Comparison of ENCODE assay signal across 8 mouse cellular contexts in genomic region chr9:56927191-56928012, GRCm38 (mm10). TPM values are rescaled to one million over a fixed set of nuclear protein-coding genes. Genes with fewer than 3 reads are reported as not detected.
A peak's percentile ranks its signal among the peaks of the same experiment; 100 is the strongest.
DNase-seq lines count a peak whose midpoint lies in the region; ATAC-seq and TF ChIP-seq lines count a peak whose summit lies in the region.

No protein-coding gene starts in this region.

- no peaks in the 10 kb centered on the region for H3K27me3 ChIP-seq in embryonic facial prominence, embryonic 14.5 days (replicated peaks; ENCODE audit: control insufficient read depth, insufficient read depth, low read length)
- H3K27me3 ChIP-seq in testis, adult 2 months (ENCODE audit: control insufficient read depth, insufficient read depth, low read length) = no peaks in the 10 kb centered on the region

- TF ChIP-seq POLR2A in testis, adult 2 months (IDR thresholded peaks at IDR 0.05; ENCODE audit: control insufficient read depth, low read depth, low read length) = no peak

- TF ChIP-seq CTCF in testis, adult 2 months (IDR thresholded peaks at IDR 0.05; ENCODE audit: control insufficient read depth, insufficient read depth, insufficient replicate concordance, low read depth, low read length) = no peak

- H3K9ac ChIP-seq in embryonic facial prominence, embryonic 14.5 days (ENCODE audit: low read depth, low read length) = peak overlapping the region; percentile 82

- H3K4me3 ChIP-seq in embryonic facial prominence, embryonic 14.5 days (ENCODE audit: low read depth, low read length) = peak overlapping the region; percentile 74
- H3K4me3 ChIP-seq in testis, adult 2 months (ENCODE audit: control insufficient read depth, low read depth, low read length) = peak overlapping the region; percentile 76

- peaks cover 13% of the 10 kb centered on the region for H3K36me3 ChIP-seq in embryonic facial prominence, embryonic 14.5 days (ENCODE audit: control insufficient read depth, insufficient read depth, low read length)
- H3K36me3 ChIP-seq in testis, adult 2 months (ENCODE audit: control insufficient read depth, insufficient read depth, low read length) = no peaks in the 10 kb centered on the region

- intact Hi-C loops in left cerebral cortex, postnatal 4 days (cut with DNase I) = no loop called here
- intact Hi-C loops in heart, postnatal 14 days (cut with DNase I) = loop anchor here (1.0 to 5.0 kb wide), 4 partner anchors 17 to 203 kb away; partner anchors contain the start of genes Man2c1 and Sin3a
- intact Hi-C loops in left cerebral cortex, postnatal 14 days (cut with DNase I) = loop anchor here (5.0 kb wide), 1 partner anchor 205 kb away; the partner anchor contains the start of gene Man2c1

- peak; percentile 16 for ATAC-seq in embryonic facial prominence, embryonic 14.5 days (ENCODE audit: low read depth)
- peak; percentile 25; the same call in 1 of the 2 replicates for ATAC-seq in megakaryocyte-erythroid progenitor cell, adult 5-6 weeks (replicated peaks; ENCODE audit: low FRiP score, low TSS enrichment, poor library complexity, severe bottlenecking)

- no peaks in the 10 kb centered on the region for H3K9me3 ChIP-seq in embryonic facial prominence, embryonic 14.5 days (ENCODE audit: control insufficient read depth, low read length)

- 1% methylated on average over 35 of the region's 35 CpGs for WGBS in embryonic facial prominence, embryonic 14.5 days

- DNase-seq in left cerebral cortex, postnatal 4 days = peak; percentile 23
- no peak for DNase-seq in left cerebral cortex, adult 11 months (ENCODE audit: low spot score)
- peak; percentile 63 for DNase-seq in embryonic facial prominence, embryonic 14.5 days (ENCODE audit: low spot score)
- peak; percentile 59 to 66 for DNase-seq in heart, postnatal 14 days
- DNase-seq in kidney, postnatal 4 days = peak; percentile 55 to 66
- DNase-seq in left cerebral cortex, postnatal 14 days (ENCODE audit: low spot score in 2 of 2) = no peak

- H3K4me1 ChIP-seq in embryonic facial prominence, embryonic 14.5 days (ENCODE audit: control insufficient read depth, insufficient read depth, low read length) = peaks cover 45% of the 10 kb centered on the region
- peaks cover 17% of the 10 kb centered on the region for H3K4me1 ChIP-seq in testis, adult 2 months (ENCODE audit: control insufficient read depth, insufficient read depth, low read length)

- H3K27ac ChIP-seq in embryonic facial prominence, embryonic 14.5 days (replicated peaks; ENCODE audit: low read depth, low read length) = peak overlapping the region; percentile 97
- H3K27ac ChIP-seq in testis, adult 2 months (ENCODE audit: control insufficient read depth, insufficient read depth, low read depth, low read length) = peak overlapping the region; percentile 72

- peak overlapping the region; percentile 93 for H3K4me2 ChIP-seq in embryonic facial prominence, embryonic 14.5 days (ENCODE audit: low read depth, low read length)

RNA-seq across cellular contexts. Expression of gene Snx33, which starts 0.8 kb away (rescaled TPM):
- 1 to 10 TPM; 3.1 to 3.8 TPM for total RNA-seq in left cerebral cortex, postnatal 4 days (2021)
- 7.8 and 8.2 TPM in 2 replicates for polyA plus RNA-seq in embryonic facial prominence, embryonic 14.5 days (2014; fragmentation: Nextera tagmentation; extraction: Ambion mirVana)
- total RNA-seq in heart, postnatal 14 days (2021) = 10 to 100 TPM in 1 of 2 experiments, 1 to 10 TPM in 1; 9.9 to 11.7 TPM
- total RNA-seq in megakaryocyte-erythroid progenitor cell, adult 5-6 weeks (2014; fragmentation: Nextera tagmentation) = 2.3 and 2.8 TPM in 2 replicates
- 1.9 and 3.4 TPM in 2 replicates for total RNA-seq in megakaryocyte-erythroid progenitor cell, adult 5-6 weeks (2017)
- 5.2 and 7.0 TPM in 2 replicates for polyA plus RNA-seq in testis, adult 2 months (2012; rRNA removed)
- 1 to 10 TPM; 4.6 to 5.2 TPM for total RNA-seq in left cerebral cortex, postnatal 14 days (2021)

RNA-seq across cellular contexts. Expression of gene Imp3, which starts 9.9 kb away (rescaled TPM):
- total RNA-seq in left cerebral cortex, postnatal 4 days (2021) = 10 to 100 TPM; 52.1 to 53.0 TPM
- 78.0 and 81.0 TPM in 2 replicates for polyA plus RNA-seq in embryonic facial prominence, embryonic 14.5 days (2014; fragmentation: Nextera tagmentation; extraction: Ambion mirVana)
- 10 to 100 TPM; 45.6 to 46.6 TPM for total RNA-seq in heart, postnatal 14 days (2021)
- 118 and 148 TPM in 2 replicates for total RNA-seq in megakaryocyte-erythroid progenitor cell, adult 5-6 weeks (2014; fragmentation: Nextera tagmentation)
- total RNA-seq in megakaryocyte-erythroid progenitor cell, adult 5-6 weeks (2017) = 108 and 128 TPM in 2 replicates
- 42.3 and 44.2 TPM in 2 replicates for polyA plus RNA-seq in testis, adult 2 months (2012; rRNA removed)
- 10 to 100 TPM; 50.6 to 51.1 TPM for total RNA-seq in left cerebral cortex, postnatal 14 days (2021)

RNA-seq across cellular contexts. Expression of gene Snupn, which starts 23.3 kb away (rescaled TPM):
- 10 to 100 TPM; 16.7 to 16.9 TPM for total RNA-seq in left cerebral cortex, postnatal 4 days (2021)
- 22.2 and 23.6 TPM in 2 replicates for polyA plus RNA-seq in embryonic facial prominence, embryonic 14.5 days (2014; fragmentation: Nextera tagmentation; extraction: Ambion mirVana)
- total RNA-seq in heart, postnatal 14 days (2021) = 1 to 10 TPM; 8.9 to 9.9 TPM
- 20.2 and 20.5 TPM in 2 replicates for total RNA-seq in megakaryocyte-erythroid progenitor cell, adult 5-6 weeks (2014; fragmentation: Nextera tagmentation)
- 10.3 and 15.5 TPM in 2 replicates for total RNA-seq in megakaryocyte-erythroid progenitor cell, adult 5-6 weeks (2017)
- polyA plus RNA-seq in testis, adult 2 months (2012; rRNA removed) = 11.9 and 14.1 TPM in 2 replicates
- 10 to 100 TPM; 17.3 to 17.7 TPM for total RNA-seq in left cerebral cortex, postnatal 14 days (2021)

Comparison
In these comparisons a context has a peak if more than half of its experiments do, and no peak if none do; other contexts are left out.
1. DNase-seq: peak in left cerebral cortex, postnatal 4 days (single experiment), embryonic facial prominence, embryonic 14.5 days (single experiment), heart, postnatal 14 days (2 of 2) and kidney, postnatal 4 days (2 of 2); none in left cerebral cortex, adult 11 months (single experiment) and left cerebral cortex, postnatal 14 days (0 of 2).